Mouse (Mus musculus): ENCODE data around the gene Htra1. TPM values are rescaled to one million over a fixed set of nuclear protein-coding genes. Genes with fewer than 3 reads are reported as not detected.
A peak's percentile ranks its signal among the peaks of the same experiment; 100 is the strongest.

The Htra1 gene
- not detected in 2 replicates for total RNA-seq (2014; fragmentation: Nextera tagmentation)
- total RNA-seq (2017), result not detected in 2 replicates

DNA sequence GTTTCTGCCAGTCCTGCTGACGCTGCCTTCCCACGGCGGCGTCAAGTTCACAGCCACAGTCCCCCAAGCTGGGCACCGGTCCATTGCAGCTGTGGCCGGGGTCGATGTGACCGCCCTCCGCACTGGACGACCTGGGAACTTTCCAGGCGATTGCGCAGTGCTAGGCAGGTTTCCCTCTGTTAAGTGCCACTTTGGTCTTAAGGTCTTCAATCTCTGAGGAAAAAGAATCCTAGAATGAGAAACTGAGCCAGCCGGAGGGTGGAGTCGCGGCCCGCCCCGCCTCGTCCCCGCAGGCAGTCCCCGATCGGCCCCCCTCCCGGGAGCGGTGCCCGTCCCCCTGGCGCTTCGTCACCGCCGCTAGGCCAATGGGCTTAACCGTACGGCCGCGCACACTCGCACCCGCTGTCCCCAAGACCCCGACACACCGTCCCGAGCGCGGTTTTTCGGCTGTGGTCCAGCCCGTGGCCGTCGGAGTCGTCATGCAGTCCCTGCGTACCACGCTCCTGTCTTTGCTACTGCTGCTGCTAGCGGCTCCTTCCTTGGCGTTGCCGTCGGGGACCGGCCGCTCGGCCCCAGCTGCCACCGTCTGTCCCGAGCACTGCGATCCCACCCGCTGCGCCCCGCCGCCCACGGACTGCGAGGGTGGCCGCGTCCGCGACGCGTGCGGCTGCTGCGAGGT is at the start of gene Htra1:
Htra1 (plus strand) TSS at position 319 of the 679 bp plus-strand sequence.
- peak; percentile 71 for ATAC-seq (replicated peaks; ENCODE audit: poor library complexity, severe bottlenecking)

GRCm38 (mm10) chr7:130886246-130886645 is 49.7 kb upstream of the Htra1 start:
- no peak for ATAC-seq (replicated peaks; ENCODE audit: poor library complexity, severe bottlenecking)

- no peak for ATAC-seq (replicated peaks; ENCODE audit: poor library complexity, severe bottlenecking)
Observed at GRCm38 (mm10) chr7:130887946-130888345, 48.0 kb upstream of the Htra1 start.

DNA sequence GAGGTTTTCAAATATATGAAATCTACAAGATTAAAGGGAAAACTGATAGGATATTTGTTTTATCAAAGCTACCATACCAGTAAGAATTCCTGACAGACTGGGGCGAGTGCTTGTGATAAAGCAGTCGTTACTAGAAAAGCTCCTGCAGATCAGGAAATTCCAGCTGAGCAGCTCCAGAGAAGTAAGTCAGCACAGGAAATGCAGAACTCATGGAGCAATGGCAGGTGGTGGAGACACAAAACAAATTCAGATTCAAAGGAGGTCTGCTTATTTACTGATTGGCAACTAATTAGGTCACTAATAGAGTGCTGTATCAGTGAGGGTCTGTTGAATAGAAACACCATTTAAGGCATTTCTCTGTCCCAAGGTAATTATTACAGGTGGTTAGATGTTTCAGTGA is 45.0 kb upstream of the Htra1 start:
- ATAC-seq (replicated peaks; ENCODE audit: poor library complexity, severe bottlenecking), result no peak

DNA sequence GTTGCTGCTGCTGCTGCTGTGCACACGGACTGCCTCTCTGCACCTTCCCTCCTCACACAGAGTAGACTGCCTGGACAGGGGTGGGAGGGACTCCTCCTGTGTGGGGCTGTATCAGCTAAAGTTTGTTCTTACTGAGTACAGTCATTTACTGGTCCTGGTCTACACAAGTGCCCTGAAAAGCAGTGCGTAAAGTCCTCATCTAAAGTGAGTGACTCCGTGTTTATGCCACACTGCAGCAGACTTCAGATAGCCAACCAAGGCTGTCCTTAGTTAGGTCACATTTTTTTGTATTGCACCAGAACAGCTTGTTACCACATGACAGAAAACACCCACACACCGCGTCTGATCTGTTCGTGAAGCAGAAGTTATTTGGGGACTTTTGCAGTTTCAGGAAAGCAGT is 42.9 kb upstream of the Htra1 start:
- ATAC-seq (replicated peaks; ENCODE audit: poor library complexity, severe bottlenecking), result peak; percentile 98

DNA sequence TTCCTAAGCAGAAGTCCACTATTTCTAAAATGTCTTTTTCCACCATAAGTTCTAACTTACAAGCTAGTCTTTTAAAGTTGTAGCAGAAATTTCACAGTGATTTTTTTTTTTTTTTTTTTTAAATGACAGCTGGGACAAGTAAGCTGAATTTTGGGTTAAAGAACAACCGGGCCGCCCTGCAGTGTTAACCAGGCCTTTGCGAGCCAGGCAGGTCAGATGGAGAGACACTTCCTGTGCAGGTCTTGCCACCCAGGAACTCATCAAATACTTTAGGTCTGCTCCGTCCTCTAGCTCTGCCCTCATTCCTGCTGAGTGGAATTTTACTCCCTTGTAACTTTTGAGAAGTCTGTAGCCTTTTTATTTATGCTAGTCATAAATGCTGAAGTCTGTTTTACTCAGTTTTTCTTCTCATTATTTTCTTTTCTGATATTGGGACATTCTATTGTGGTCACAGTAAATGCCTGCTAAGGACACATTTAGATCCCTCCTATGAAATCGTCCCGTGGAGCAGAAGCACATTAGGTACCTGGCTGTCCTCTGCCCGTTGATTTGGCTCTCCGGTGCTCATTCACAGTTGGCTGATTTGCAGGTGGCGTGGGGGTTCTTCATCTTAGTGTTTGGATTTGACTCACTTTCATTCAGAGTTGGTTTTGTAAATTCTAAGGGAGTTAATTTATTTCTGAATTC is 40.8 kb upstream of the Htra1 start:
- ATAC-seq (replicated peaks; ENCODE audit: poor library complexity, severe bottlenecking), result no peak

DNA sequence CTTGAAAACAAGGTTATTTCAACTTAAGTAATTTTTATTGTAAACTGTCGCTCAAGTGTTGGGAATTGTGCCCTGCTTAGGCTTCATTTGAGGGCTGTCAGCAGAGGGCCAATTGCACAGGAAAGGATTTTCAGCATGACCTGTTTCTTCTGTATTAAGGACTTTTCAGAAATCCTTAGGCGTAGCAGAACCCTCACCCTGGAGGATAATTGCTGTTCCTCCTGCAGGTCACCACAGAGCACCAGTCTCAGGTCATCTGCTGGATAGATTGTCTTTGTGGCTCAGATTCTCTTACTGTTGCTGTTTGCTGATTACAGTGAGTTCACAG is 40.3 kb upstream of the Htra1 start:
- no peak for ATAC-seq (replicated peaks; ENCODE audit: poor library complexity, severe bottlenecking)

GRCm38 (mm10) chr7:130896064-130896463 is 39.8 kb upstream of the Htra1 start:
- no peak for ATAC-seq (replicated peaks; ENCODE audit: poor library complexity, severe bottlenecking)

- ATAC-seq (replicated peaks; ENCODE audit: poor library complexity, severe bottlenecking), result no peak
Observed at GRCm38 (mm10) chr7:130897201-130897600, 38.7 kb upstream of the Htra1 start.

- no peak for ATAC-seq (replicated peaks; ENCODE audit: poor library complexity, severe bottlenecking)
Observed at GRCm38 (mm10) chr7:130898373-130898772, 37.5 kb upstream of the Htra1 start.

DNA sequence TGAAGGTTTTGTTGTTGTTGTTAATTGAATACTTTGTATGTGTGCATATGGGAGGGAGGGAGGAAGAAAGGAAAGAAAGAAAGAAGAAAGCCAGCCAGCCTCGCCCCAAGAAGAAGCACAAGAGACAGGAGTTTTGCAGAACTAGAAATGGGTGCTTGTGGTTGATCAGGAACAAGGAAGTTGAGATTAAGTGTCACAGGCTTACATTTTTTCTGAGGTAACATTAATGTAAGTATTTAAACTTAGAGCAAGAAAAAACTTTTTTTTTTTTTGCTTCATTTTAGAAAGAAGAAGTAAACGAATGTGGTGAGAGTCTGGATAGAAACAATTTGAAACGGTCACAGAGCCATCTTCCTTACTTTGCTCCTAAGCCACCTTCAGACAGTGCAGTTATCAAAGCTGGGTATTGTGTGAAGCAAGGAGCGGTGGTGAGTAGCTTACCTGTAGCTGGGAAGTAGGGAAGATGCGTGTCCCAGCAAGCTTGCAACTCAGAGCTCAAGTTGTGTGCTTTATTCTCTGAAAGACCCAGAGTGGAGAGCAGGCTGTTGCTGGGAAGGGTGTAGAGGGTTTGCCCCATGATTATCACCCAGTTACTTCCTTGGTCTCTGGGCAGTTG is 35.6 kb upstream of the Htra1 start:
- peak; percentile 54 for ATAC-seq (replicated peaks; ENCODE audit: poor library complexity, severe bottlenecking)

DNA sequence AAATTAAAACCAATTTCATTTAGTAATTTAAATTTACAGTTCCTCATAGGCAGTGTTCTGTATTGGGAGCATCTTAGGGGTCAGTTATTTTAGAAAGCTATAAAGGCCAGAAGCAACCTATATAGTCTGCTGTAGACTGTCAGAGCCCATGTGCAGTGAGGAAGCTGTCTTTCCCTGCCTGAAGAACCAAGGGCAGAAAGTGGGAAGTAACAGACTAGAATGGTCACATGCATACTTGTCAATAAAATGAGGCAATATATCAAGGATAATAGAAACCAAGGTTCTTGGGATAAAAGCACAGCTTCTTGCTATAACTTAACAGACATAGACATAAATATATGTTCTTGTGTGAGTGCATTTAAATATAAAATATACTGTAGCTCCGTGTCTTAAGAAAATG is 33.0 kb upstream of the Htra1 start:
- peak; percentile 52 for ATAC-seq (replicated peaks; ENCODE audit: poor library complexity, severe bottlenecking)

GRCm38 (mm10) chr7:130903505-130904074 is 32.3 kb upstream of the Htra1 start:
- ATAC-seq (replicated peaks; ENCODE audit: poor library complexity, severe bottlenecking), result peak; percentile 80

DNA sequence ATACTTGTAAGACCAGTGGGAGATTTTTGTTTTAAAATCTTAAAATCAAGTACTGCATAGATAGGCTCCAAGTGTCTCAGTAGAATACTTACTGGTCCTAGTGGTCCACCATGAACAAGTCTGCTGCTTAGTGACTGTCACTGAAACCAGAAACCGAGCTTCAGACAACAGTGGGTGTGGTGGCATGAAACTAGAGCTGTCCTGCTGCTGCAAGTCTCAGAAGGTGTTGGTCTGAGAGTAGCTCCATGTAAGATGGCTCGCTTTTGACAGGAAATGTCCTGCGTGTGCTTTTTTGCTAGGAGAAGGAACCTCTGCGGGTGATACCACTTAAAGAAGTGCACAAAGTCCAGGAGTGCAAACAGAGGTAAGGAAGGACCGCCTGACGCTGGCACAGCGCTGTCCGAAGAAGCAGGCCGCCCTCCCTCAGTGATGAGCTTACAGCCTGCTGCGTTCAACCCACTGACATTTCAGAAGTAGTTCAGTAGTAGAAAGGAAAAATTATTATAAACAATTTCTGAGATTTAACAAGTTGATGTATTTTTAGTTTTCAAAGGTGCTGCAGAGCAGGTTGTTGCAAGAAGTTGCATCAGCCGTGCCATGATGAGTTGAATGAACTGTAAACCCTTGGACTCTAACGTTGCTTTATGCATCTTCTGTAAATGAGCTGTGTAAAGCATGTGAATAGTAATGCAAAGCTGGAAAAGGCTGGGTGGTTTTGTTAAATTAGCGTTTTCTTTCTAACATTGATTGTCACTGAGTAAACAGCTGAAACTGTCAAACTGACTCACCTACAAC is 31.1 kb upstream of the Htra1 start:
- ATAC-seq (replicated peaks; ENCODE audit: poor library complexity, severe bottlenecking), result no peak

DNA sequence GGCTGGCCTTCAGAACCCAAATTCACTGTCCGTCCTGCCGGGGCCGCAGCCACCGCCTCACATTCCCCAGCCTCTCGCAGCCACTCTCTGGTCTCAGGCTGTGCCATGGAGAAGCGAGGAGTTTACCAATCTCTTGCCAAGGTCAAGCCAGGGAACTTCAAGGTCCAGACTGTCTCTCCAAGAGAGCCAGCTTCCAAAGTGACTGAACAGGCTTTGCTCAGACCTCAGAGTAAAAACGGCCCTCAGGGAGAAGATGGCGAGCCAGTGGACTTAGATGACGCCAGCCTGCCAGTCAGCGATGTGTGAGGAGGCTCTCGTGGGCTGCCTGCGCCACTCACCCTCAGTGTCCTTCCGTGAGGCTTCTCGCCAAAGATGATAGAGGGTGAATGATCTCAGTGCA is 25.1 kb upstream of the Htra1 start:
- ATAC-seq (replicated peaks; ENCODE audit: poor library complexity, severe bottlenecking), result no peak

DNA sequence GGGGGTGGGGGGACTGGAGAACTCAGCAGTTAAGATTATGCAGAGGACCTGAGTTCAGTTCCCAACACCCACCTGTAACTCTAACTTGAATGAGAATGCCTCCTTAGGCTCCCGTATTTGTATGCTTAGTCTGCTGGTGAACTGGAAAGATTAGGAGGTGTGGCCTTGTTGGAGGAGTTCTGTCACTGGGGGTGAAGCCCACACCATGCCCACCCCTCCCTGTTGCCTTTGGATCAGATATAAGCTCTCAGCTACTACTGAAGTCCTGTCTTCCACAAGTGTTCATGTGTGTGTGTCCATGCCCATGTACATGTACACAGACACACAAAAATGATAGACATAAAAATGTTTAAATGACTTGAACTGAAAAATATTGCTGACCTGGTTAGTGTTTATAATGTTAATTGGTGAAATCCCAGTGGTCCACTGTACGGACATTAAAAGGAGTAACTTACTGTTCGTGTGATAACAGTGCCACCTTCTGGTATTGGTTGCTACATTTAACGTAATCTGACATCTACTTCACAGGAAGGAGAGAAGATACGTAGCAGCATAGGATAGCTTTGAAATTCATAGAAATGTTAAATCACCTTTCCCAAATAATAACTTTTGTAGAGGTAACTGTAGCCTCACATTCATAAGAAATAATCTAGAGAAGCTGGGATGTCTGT is 21.1 kb upstream of the Htra1 start:
- peak; percentile 70; the same call in 1 of the 2 replicates for ATAC-seq (replicated peaks; ENCODE audit: poor library complexity, severe bottlenecking)

- no peak for ATAC-seq (replicated peaks; ENCODE audit: poor library complexity, severe bottlenecking)
Observed at GRCm38 (mm10) chr7:130918260-130918659, 17.7 kb upstream of the Htra1 start.

DNA sequence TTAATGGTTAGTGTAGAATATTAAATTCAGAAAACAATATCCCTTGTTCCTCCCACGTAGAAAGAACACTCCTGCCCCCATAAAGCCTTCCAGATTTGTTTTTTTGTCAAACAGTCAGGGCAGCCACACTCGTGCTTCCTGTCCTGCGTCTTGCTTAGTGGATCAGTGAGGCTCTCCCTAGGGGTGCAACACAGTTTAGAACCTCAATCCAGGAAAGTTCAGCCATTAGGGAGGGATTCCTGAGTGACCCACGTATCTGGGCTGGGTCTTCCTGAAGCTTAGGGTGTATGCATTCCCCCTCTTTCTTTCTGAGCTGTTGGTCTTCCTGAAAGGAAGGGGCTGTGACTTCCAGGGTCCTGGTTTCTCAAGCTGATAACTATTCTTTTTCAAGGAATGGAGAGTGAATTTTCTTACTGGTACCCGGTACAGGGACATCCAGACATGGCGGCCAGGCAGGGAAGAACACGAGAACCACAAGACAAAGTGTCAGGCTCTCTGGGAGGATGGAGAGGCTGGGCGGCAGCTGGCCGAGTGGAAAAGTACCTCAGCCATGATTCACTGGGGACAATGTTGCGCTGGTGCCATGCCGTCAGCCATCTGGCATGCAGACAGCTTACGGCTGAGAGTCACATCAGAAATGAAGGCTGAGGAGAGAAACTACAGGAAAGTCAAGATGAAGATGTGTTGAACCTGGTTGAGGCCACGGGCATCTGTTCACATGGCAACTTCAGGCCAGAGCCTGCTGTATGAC is 12.8 kb upstream of the Htra1 start:
- ATAC-seq (replicated peaks; ENCODE audit: poor library complexity, severe bottlenecking), result no peak

- no peak for ATAC-seq (replicated peaks; ENCODE audit: poor library complexity, severe bottlenecking)
Observed at GRCm38 (mm10) chr7:130930401-130930800, 5.5 kb upstream of the Htra1 start.

Measured in granulocyte monocyte progenitor cell, adult 5-6 weeks (primary cell).